12 mouse cellular contexts compared by ENCODE assay signal in genomic region chr6:90783945-90784344, GRCm38 (mm10).
DNase-seq lines count a peak whose midpoint lies in the region; ATAC-seq and TF ChIP-seq lines count a peak whose summit lies in the region.
"Had no signal": no experiment of that assay in that cellular context is flagged by ENCODE, and none has a peak within 500 bp of the region (broad histone marks: within the 10 kb centered on the region; RNA-seq: fewer than 3 reads in every experiment).

No protein-coding gene starts in this region.

- H3K36me3 ChIP-seq in forebrain, embryonic 16.5 days (ENCODE audit: control insufficient read depth, insufficient read depth): no peaks in the 10 kb centered on the region
- no peaks in the 10 kb centered on the region for H3K36me3 ChIP-seq in midbrain, embryonic 15.5 days (replicated peaks)
- no peaks in the 10 kb centered on the region for H3K36me3 ChIP-seq in thymus, adult 2 months (ENCODE audit: control insufficient read depth, insufficient read depth, low read length)
- H3K36me3 ChIP-seq: liver, embryonic 15.5 days had no signal

- no peak for TF ChIP-seq CTCF in thymus, adult 2 months (IDR thresholded peaks at IDR 0.05; ENCODE audit: borderline replicate concordance, control insufficient read depth, extremely low read depth, insufficient read depth, low read length, poor library complexity)

- H3K9ac ChIP-seq in forebrain, embryonic 16.5 days (replicated peaks; ENCODE audit: low read depth, low read length): no peak overlapping the region
- no peak overlapping the region for H3K9ac ChIP-seq in midbrain, embryonic 15.5 days
- H3K9ac ChIP-seq: liver, embryonic 15.5 days had no signal

- peaks cover 72% of the 10 kb centered on the region for H3K4me1 ChIP-seq in forebrain, embryonic 16.5 days (replicated peaks; ENCODE audit: control insufficient read depth, insufficient read depth, low read length)
- H3K4me1 ChIP-seq in midbrain, embryonic 15.5 days: peaks cover 81% of the 10 kb centered on the region
- peaks cover 6% of the 10 kb centered on the region for H3K4me1 ChIP-seq in thymus, adult 2 months (replicated peaks; ENCODE audit: control insufficient read depth, insufficient read depth, low read length)

- TF ChIP-seq POLR2A in thymus, adult 2 months (IDR thresholded peaks at IDR 0.05; ENCODE audit: control insufficient read depth, extremely low read depth, insufficient read depth, low read length, poor library complexity): no peak

- no peaks in the 10 kb centered on the region for H3K9me3 ChIP-seq in forebrain, embryonic 16.5 days (ENCODE audit: control insufficient read depth, low read length)
- H3K9me3 ChIP-seq in midbrain, embryonic 15.5 days: no peaks in the 10 kb centered on the region
- H3K9me3 ChIP-seq: liver, embryonic 15.5 days had no signal

- no peak overlapping the region for H3K4me3 ChIP-seq in forebrain, embryonic 16.5 days (replicated peaks; ENCODE audit: low read length)
- H3K4me3 ChIP-seq in midbrain, embryonic 15.5 days: no peak overlapping the region
- H3K4me3 ChIP-seq in thymus, adult 2 months (ENCODE audit: control insufficient read depth, insufficient read depth, low read length): no peak overlapping the region
- H3K4me3 ChIP-seq: liver, embryonic 15.5 days; megakaryocyte, embryonic 14.5 days had no signal

- no peaks in the 10 kb centered on the region for H3K27me3 ChIP-seq in forebrain, embryonic 16.5 days (replicated peaks; ENCODE audit: control insufficient read depth, insufficient read depth, low read length)
- no peaks in the 10 kb centered on the region for H3K27me3 ChIP-seq in midbrain, embryonic 15.5 days (replicated peaks)
- no peaks in the 10 kb centered on the region for H3K27me3 ChIP-seq in thymus, adult 2 months (ENCODE audit: control insufficient read depth, insufficient read depth, low read length)
- H3K27me3 ChIP-seq: liver, embryonic 15.5 days had no signal

- H3K4me2 ChIP-seq in forebrain, embryonic 16.5 days (ENCODE audit: low read length): no peak overlapping the region
- no peak overlapping the region for H3K4me2 ChIP-seq in midbrain, embryonic 15.5 days
- H3K4me2 ChIP-seq: liver, embryonic 15.5 days had no signal

- WGBS in forebrain, embryonic 16.5 days: 8% methylated on average over 4 of the region's 4 CpGs
- WGBS in midbrain, embryonic 15.5 days: 38% methylated on average over 4 of the region's 4 CpGs
- WGBS in thymus, adult 2 months: 77% methylated on average over 4 of the region's 4 CpGs

- H3K27ac ChIP-seq in forebrain, embryonic 16.5 days (ENCODE audit: low read length): peak overlapping the region; percentile 41
- peak overlapping the region; percentile 95 for H3K27ac ChIP-seq in midbrain, embryonic 15.5 days
- H3K27ac ChIP-seq in thymus, adult 2 months (ENCODE audit: control insufficient read depth, insufficient read depth, low read length): no peak overlapping the region
- H3K27ac ChIP-seq: liver, embryonic 15.5 days had no signal

- ATAC-seq in forebrain, embryonic 16.5 days: peak; percentile 20
- no peak for ATAC-seq in midbrain, embryonic 15.5 days (replicated peaks)
- no peak for ATAC-seq in CD4-positive, CD25-positive, alpha-beta regulatory T cell, adult 4 months

- DNase-seq in layer of hippocampus, postnatal 10 days (ENCODE audit: low spot score in 2 of 2): peak; percentile 61 to 66
- DNase-seq in layer of hippocampus, adult 18-20 months (ENCODE audit: low spot score in 2 of 2): no peak
- peak; percentile 71 for DNase-seq in cerebellum, adult 9-11 months
- no peak for DNase-seq in yolk sac, embryonic 10.5 days (ENCODE audit: low spot score)
- no peak for DNase-seq in thymus, adult 2 months
- DNase-seq: gastrocnemius, postnatal 25 days; heart, postnatal 36 days had no signal

Comparison
In these comparisons a context has a peak if more than half of its experiments do, and no peak if none do; other contexts are left out.
1. DNase-seq: peak in layer of hippocampus, postnatal 10 days (2 of 2) and cerebellum, adult 9-11 months (single experiment); none in layer of hippocampus, adult 18-20 months (0 of 2), yolk sac, embryonic 10.5 days (single experiment) and thymus, adult 2 months (single experiment).